ENCODE assay signal across 8 mouse cellular contexts in the genomic region with DNA sequence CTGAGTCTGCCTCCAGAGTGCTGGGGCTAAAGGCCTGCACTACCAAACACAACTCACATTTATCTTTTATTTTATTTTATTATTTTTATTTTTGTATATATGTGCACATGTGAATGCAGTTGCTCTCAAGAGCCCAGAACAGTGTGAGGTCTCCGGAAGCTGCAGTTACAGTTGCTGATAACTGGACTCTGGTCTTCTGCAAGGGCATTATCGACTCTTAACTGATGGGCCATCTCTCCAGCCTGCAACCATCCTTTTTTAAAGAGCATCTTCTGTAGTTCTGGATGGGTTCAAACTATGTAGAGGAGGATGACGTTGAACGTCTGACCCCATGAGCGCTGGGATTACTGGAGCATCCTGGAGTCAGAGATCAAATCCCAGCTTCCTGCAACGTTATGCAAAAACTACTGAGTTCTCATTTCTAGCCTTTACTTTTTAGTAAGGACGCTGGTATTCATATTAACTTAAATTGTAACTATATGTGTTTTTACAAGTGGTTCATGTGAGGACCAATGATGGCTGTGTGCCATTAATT. TPM values are rescaled to one million over a fixed set of nuclear protein-coding genes. Genes with fewer than 3 reads are reported as not detected.
DNase-seq lines count a peak whose midpoint lies in the region; ATAC-seq and TF ChIP-seq lines count a peak whose summit lies in the region.

No protein-coding gene starts in this region.

- no peak overlapping the region; the same call in 1 of the 2 replicates for H3K9ac ChIP-seq in forebrain, embryonic 11.5 days (ENCODE audit: low read length)
- H3K9ac ChIP-seq in kidney, embryonic 16.5 days (replicated peaks; ENCODE audit: low read length) = 0 out of 2 replicates have a peak overlapping the region, but pooled peaks have one; percentile 89
- H3K9ac ChIP-seq in embryonic facial prominence, embryonic 11.5 days (replicated peaks; ENCODE audit: low read length) = peak overlapping the region; percentile 91
- peak overlapping the region; percentile 90; the same call in 1 of the 2 replicates for H3K9ac ChIP-seq in liver, postnatal 0 days (replicated peaks)

- H3K9me3 ChIP-seq in forebrain, embryonic 10.5 days = no peaks in the 10 kb centered on the region
- no peaks in the 10 kb centered on the region for H3K9me3 ChIP-seq in forebrain, embryonic 11.5 days (ENCODE audit: control insufficient read depth, low read length)
- no peaks in the 10 kb centered on the region for H3K9me3 ChIP-seq in kidney, embryonic 16.5 days (ENCODE audit: low read length)
- no peaks in the 10 kb centered on the region for H3K9me3 ChIP-seq in embryonic facial prominence, embryonic 11.5 days (replicated peaks; ENCODE audit: control insufficient read depth, low read length)
- no peaks in the 10 kb centered on the region for H3K9me3 ChIP-seq in liver, postnatal 0 days (ENCODE audit: low read length)

- no peak for TF ChIP-seq CTCF in liver, postnatal 0 days (IDR thresholded peaks at IDR 0.05; ENCODE audit: low read depth)

- H3K4me1 ChIP-seq in forebrain, embryonic 10.5 days = peaks cover 31% of the 10 kb centered on the region
- H3K4me1 ChIP-seq in forebrain, embryonic 11.5 days (replicated peaks; ENCODE audit: control insufficient read depth, insufficient read depth, low read length) = peaks cover 6% of the 10 kb centered on the region
- H3K4me1 ChIP-seq in kidney, embryonic 16.5 days (ENCODE audit: insufficient read depth, low read length) = peaks cover 17% of the 10 kb centered on the region
- peaks cover 6% of the 10 kb centered on the region for H3K4me1 ChIP-seq in embryonic facial prominence, embryonic 11.5 days (ENCODE audit: control insufficient read depth, insufficient read depth, low read length)
- H3K4me1 ChIP-seq in liver, postnatal 0 days (ENCODE audit: insufficient read depth) = peaks cover 26% of the 10 kb centered on the region

- H3K4me3 ChIP-seq in forebrain, embryonic 10.5 days = peak overlapping the region; percentile 86
- H3K4me3 ChIP-seq in forebrain, embryonic 11.5 days (ENCODE audit: low read depth, low read length) = no peak overlapping the region
- H3K4me3 ChIP-seq in kidney, embryonic 16.5 days (ENCODE audit: low read length) = no peak overlapping the region
- 0 out of 2 replicates have a peak overlapping the region, but pooled peaks have one; percentile 5 for H3K4me3 ChIP-seq in embryonic facial prominence, embryonic 11.5 days (ENCODE audit: low read depth, low read length)
- H3K4me3 ChIP-seq in liver, postnatal 0 days (ENCODE audit: low read depth, low read length) = no peak overlapping the region

- H3K4me2 ChIP-seq in forebrain, embryonic 11.5 days (ENCODE audit: low read depth, low read length, severe bottlenecking) = no peak overlapping the region
- H3K4me2 ChIP-seq in kidney, embryonic 16.5 days (replicated peaks; ENCODE audit: low read depth, low read length) = no peak overlapping the region
- H3K4me2 ChIP-seq in embryonic facial prominence, embryonic 11.5 days (ENCODE audit: low read depth, low read length) = no peak overlapping the region
- H3K4me2 ChIP-seq in liver, postnatal 0 days (ENCODE audit: low read depth, low read length) = peak overlapping the region; percentile 97

- no peak for ATAC-seq in forebrain, embryonic 11.5 days (replicated peaks; ENCODE audit: low FRiP score)
- ATAC-seq in kidney, embryonic 16.5 days (ENCODE audit: low FRiP score, low TSS enrichment) = no peak
- no peak for ATAC-seq in embryonic facial prominence, embryonic 11.5 days (replicated peaks; ENCODE audit: insufficient number of reproducible peaks, low FRiP score, low TSS enrichment, low read depth)
- ATAC-seq in liver, postnatal 0 days = no peak

- no peak for TF ChIP-seq EP300 in liver, postnatal 0 days (IDR thresholded peaks at IDR 0.05; ENCODE audit: low read depth)

- DNase-seq in forebrain, embryonic 10.5 days (ENCODE audit: extremely low spot score, low spot score) = no peak
- DNase-seq in forebrain, embryonic 11.5 days (ENCODE audit: low spot score) = no peak
- DNase-seq in kidney, adult 11 months = no peak
- no peak for DNase-seq in embryonic facial prominence, embryonic 11.5 days (ENCODE audit: low spot score)
- no peak for DNase-seq in liver, postnatal 0 days
- no peak for DNase-seq in cerebellum, adult 11 months
- no peak for DNase-seq in left cerebral cortex, adult 8-10 months (ENCODE audit: low spot score in 2 of 2)

- 84% methylated on average over 7 of the region's 7 CpGs for WGBS in forebrain, embryonic 10.5 days
- 89% methylated on average over 7 of the region's 7 CpGs for WGBS in forebrain, embryonic 11.5 days
- 76% methylated on average over 7 of the region's 7 CpGs for WGBS in kidney, embryonic 16.5 days
- WGBS in embryonic facial prominence, embryonic 11.5 days = 75% methylated on average over 7 of the region's 7 CpGs
- WGBS in liver, postnatal 0 days (ENCODE audit: insufficient replicate concordance) = 64% methylated on average over 7 of the region's 7 CpGs

- no peak overlapping the region for H3K27ac ChIP-seq in forebrain, embryonic 10.5 days
- H3K27ac ChIP-seq in forebrain, embryonic 11.5 days (ENCODE audit: low read depth, low read length) = no peak overlapping the region
- no peak overlapping the region for H3K27ac ChIP-seq in kidney, embryonic 16.5 days (ENCODE audit: low read length)
- no peak overlapping the region for H3K27ac ChIP-seq in embryonic facial prominence, embryonic 11.5 days (replicated peaks; ENCODE audit: low read depth, low read length)
- H3K27ac ChIP-seq in liver, postnatal 0 days (ENCODE audit: low read depth) = peak overlapping the region; percentile 95; the same call in 1 of the 2 replicates

- peaks cover 26% of the 10 kb centered on the region for H3K36me3 ChIP-seq in forebrain, embryonic 10.5 days (replicated peaks)
- H3K36me3 ChIP-seq in forebrain, embryonic 11.5 days (ENCODE audit: control insufficient read depth, insufficient read depth, low read length) = peaks cover 8% of the 10 kb centered on the region; the same call in 1 of the 2 replicates
- peaks cover 16% of the 10 kb centered on the region for H3K36me3 ChIP-seq in kidney, embryonic 16.5 days (ENCODE audit: insufficient read depth, low read length)
- peaks cover 3% of the 10 kb centered on the region for H3K36me3 ChIP-seq in embryonic facial prominence, embryonic 11.5 days (replicated peaks; ENCODE audit: control insufficient read depth, insufficient read depth, low read depth, low read length)
- peaks cover 23% of the 10 kb centered on the region for H3K36me3 ChIP-seq in liver, postnatal 0 days (replicated peaks; ENCODE audit: insufficient read depth, low read length)

- H3K27me3 ChIP-seq in forebrain, embryonic 10.5 days (ENCODE audit: poor library complexity, severe bottlenecking) = no peaks in the 10 kb centered on the region
- H3K27me3 ChIP-seq in forebrain, embryonic 11.5 days (ENCODE audit: control insufficient read depth, insufficient read depth, low read length) = no peaks in the 10 kb centered on the region
- H3K27me3 ChIP-seq in kidney, embryonic 16.5 days (ENCODE audit: insufficient read depth, low read length) = no peaks in the 10 kb centered on the region
- no peaks in the 10 kb centered on the region for H3K27me3 ChIP-seq in embryonic facial prominence, embryonic 11.5 days (ENCODE audit: control insufficient read depth, insufficient read depth, low read length)
- no peaks in the 10 kb centered on the region for H3K27me3 ChIP-seq in liver, postnatal 0 days (ENCODE audit: insufficient read depth, low read length)

RNA-seq across cellular contexts. Expression of a gene that starts 1.2 kb away (rescaled TPM):
- polyA plus RNA-seq in forebrain, embryonic 10.5 days (2016; fragmentation: Nextera tagmentation; extraction: Ambion mirVana) = 30.3 and 31.2 TPM in 2 replicates
- polyA plus RNA-seq in forebrain, embryonic 11.5 days (2014; fragmentation: Nextera tagmentation; extraction: Ambion mirVana) = 37.8 and 39.9 TPM in 2 replicates
- 56.9 and 58.3 TPM in 2 replicates for polyA plus RNA-seq in kidney, embryonic 16.5 days (2015; fragmentation: Nextera tagmentation; extraction: Ambion mirVana)
- 37.0 and 39.1 TPM in 2 replicates for polyA plus RNA-seq in embryonic facial prominence, embryonic 11.5 days (2014; fragmentation: Nextera tagmentation; extraction: Ambion mirVana)
- 21.3 and 22.6 TPM in 2 replicates for polyA plus RNA-seq in liver, postnatal 0 days (2015; fragmentation: Nextera tagmentation; extraction: Ambion mirVana)
- 10 to 100 TPM; 22.5 to 25.3 (median 23.7) TPM for total RNA-seq in left cerebral cortex, adult 8-10 months (2022)

RNA-seq across cellular contexts. Expression of a gene that starts 26.1 kb away (rescaled TPM):
- 64.9 and 67.9 TPM in 2 replicates for polyA plus RNA-seq in forebrain, embryonic 10.5 days (2016; fragmentation: Nextera tagmentation; extraction: Ambion mirVana)
- 38.0 and 38.9 TPM in 2 replicates for polyA plus RNA-seq in forebrain, embryonic 11.5 days (2014; fragmentation: Nextera tagmentation; extraction: Ambion mirVana)
- 56.1 and 57.4 TPM in 2 replicates for polyA plus RNA-seq in kidney, embryonic 16.5 days (2015; fragmentation: Nextera tagmentation; extraction: Ambion mirVana)
- polyA plus RNA-seq in embryonic facial prominence, embryonic 11.5 days (2014; fragmentation: Nextera tagmentation; extraction: Ambion mirVana) = 28.9 and 32.2 TPM in 2 replicates
- polyA plus RNA-seq in liver, postnatal 0 days (2015; fragmentation: Nextera tagmentation; extraction: Ambion mirVana) = 15.1 and 15.8 TPM in 2 replicates
- total RNA-seq in left cerebral cortex, adult 8-10 months (2022) = 100 to 1,000 TPM in 1 of 4 experiments, 10 to 100 TPM in 3; 87.3 to 115 (median 97.0) TPM

RNA-seq across cellular contexts. Expression of a gene that starts 27.4 kb away (rescaled TPM):
- 20.9 and 21.1 TPM in 2 replicates for polyA plus RNA-seq in forebrain, embryonic 10.5 days (2016; fragmentation: Nextera tagmentation; extraction: Ambion mirVana)
- polyA plus RNA-seq in forebrain, embryonic 11.5 days (2014; fragmentation: Nextera tagmentation; extraction: Ambion mirVana) = 18.4 and 19.9 TPM in 2 replicates
- 37.1 and 39.6 TPM in 2 replicates for polyA plus RNA-seq in kidney, embryonic 16.5 days (2015; fragmentation: Nextera tagmentation; extraction: Ambion mirVana)
- 12.4 and 13.2 TPM in 2 replicates for polyA plus RNA-seq in embryonic facial prominence, embryonic 11.5 days (2014; fragmentation: Nextera tagmentation; extraction: Ambion mirVana)
- polyA plus RNA-seq in liver, postnatal 0 days (2015; fragmentation: Nextera tagmentation; extraction: Ambion mirVana) = 14.1 and 15.3 TPM in 2 replicates
- total RNA-seq in left cerebral cortex, adult 8-10 months (2022) = 10 to 100 TPM; 12.5 to 20.7 (median 14.9) TPM

RNA-seq across cellular contexts. Expression of a gene that starts 34.4 kb away (rescaled TPM):
- polyA plus RNA-seq in forebrain, embryonic 10.5 days (2016; fragmentation: Nextera tagmentation; extraction: Ambion mirVana) = 187 and 200 TPM in 2 replicates
- polyA plus RNA-seq in forebrain, embryonic 11.5 days (2014; fragmentation: Nextera tagmentation; extraction: Ambion mirVana) = 158 and 198 TPM in 2 replicates
- polyA plus RNA-seq in kidney, embryonic 16.5 days (2015; fragmentation: Nextera tagmentation; extraction: Ambion mirVana) = 133 and 146 TPM in 2 replicates
- 156 and 157 TPM in 2 replicates for polyA plus RNA-seq in embryonic facial prominence, embryonic 11.5 days (2014; fragmentation: Nextera tagmentation; extraction: Ambion mirVana)
- 78.4 and 79.1 TPM in 2 replicates for polyA plus RNA-seq in liver, postnatal 0 days (2015; fragmentation: Nextera tagmentation; extraction: Ambion mirVana)
- 10 to 100 TPM; 68.0 to 88.2 (median 72.1) TPM for total RNA-seq in left cerebral cortex, adult 8-10 months (2022)

RNA-seq across cellular contexts. Expression of a gene that starts 52.4 kb away (rescaled TPM):
- 26.3 and 30.1 TPM in 2 replicates for polyA plus RNA-seq in forebrain, embryonic 10.5 days (2016; fragmentation: Nextera tagmentation; extraction: Ambion mirVana)
- polyA plus RNA-seq in forebrain, embryonic 11.5 days (2014; fragmentation: Nextera tagmentation; extraction: Ambion mirVana) = 20.4 and 21.7 TPM in 2 replicates
- polyA plus RNA-seq in kidney, embryonic 16.5 days (2015; fragmentation: Nextera tagmentation; extraction: Ambion mirVana) = 41.5 and 43.8 TPM in 2 replicates
- polyA plus RNA-seq in embryonic facial prominence, embryonic 11.5 days (2014; fragmentation: Nextera tagmentation; extraction: Ambion mirVana) = 13.1 and 14.6 TPM in 2 replicates
- 10.4 and 12.5 TPM in 2 replicates for polyA plus RNA-seq in liver, postnatal 0 days (2015; fragmentation: Nextera tagmentation; extraction: Ambion mirVana)
- total RNA-seq in left cerebral cortex, adult 8-10 months (2022) = 10 to 100 TPM; 19.0 to 20.2 (median 19.7) TPM

Comparison
In these comparisons a context has a peak if more than half of its experiments do, and no peak if none do; other contexts are left out.
1. H3K4me3 ChIP-seq: peak in forebrain, embryonic 10.5 days (single experiment) and embryonic facial prominence, embryonic 11.5 days (single experiment); none in forebrain, embryonic 11.5 days (single experiment), kidney, embryonic 16.5 days (single experiment) and liver, postnatal 0 days (single experiment).